Mouse (Mus musculus): ENCODE results near the gene Zfhx2.

DNA sequence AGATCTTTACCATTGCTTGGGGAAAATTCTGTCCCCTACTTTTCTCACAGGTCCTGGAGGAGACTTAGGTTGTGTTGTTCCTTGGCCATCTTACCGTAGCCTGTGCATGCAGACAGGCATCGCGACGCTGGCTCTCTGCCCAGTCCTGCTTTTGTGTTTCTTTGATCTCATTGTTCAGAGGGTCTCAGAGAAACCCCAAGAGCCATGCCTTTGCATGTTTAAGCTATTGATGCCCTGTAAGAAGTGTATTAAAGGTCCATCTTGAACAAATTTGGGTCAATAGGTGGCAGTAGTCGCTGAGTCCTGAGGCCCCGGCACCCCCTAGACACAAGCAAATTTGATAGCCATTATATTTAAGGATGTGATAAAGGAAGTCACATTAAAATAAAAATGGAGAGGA, 64.5 kb downstream of the Zfhx2 start:
- no peak for TF ChIP-seq CHD2 (IDR thresholded peaks at IDR 0.05; ENCODE audit: low read depth, low read length)
- TF ChIP-seq ZC3H11A (IDR thresholded peaks at IDR 0.05; ENCODE audit: borderline replicate concordance, low read depth, low read length), result no peak
- no peak for TF ChIP-seq MAFK (IDR thresholded peaks at IDR 0.05; ENCODE audit: insufficient read depth, low read depth, low read length)

All from ES-E14 (cell line).